In genomic region chr1:92360255-92360654, GRCm38 (mm10) we compare ENCODE assay signal across 9 mouse cellular contexts.
DNase-seq lines count a peak whose midpoint lies in the region; ATAC-seq lines count a peak whose summit lies in the region.
"Had no signal": no experiment of that assay in that cellular context is flagged by ENCODE, and none has a peak within 500 bp of the region (broad histone marks: within the 10 kb centered on the region; RNA-seq: fewer than 3 reads in every experiment).

No protein-coding gene starts in this region.

- H3K4me3 ChIP-seq in kidney, embryonic 15.5 days (replicated peaks): no peak overlapping the region
- H3K4me3 ChIP-seq in hindbrain, embryonic 13.5 days: no peak overlapping the region
- H3K4me3 ChIP-seq: myocyte had no signal

- ATAC-seq in kidney, embryonic 15.5 days (replicated peaks; ENCODE audit: low FRiP score): no peak
- ATAC-seq in hindbrain, embryonic 13.5 days (ENCODE audit: low FRiP score): no peak

- 16% methylated on average over 7 of the region's 7 CpGs for WGBS in kidney, embryonic 15.5 days
- WGBS in hindbrain, embryonic 13.5 days: 16% methylated on average over 7 of the region's 7 CpGs

- H3K27me3 ChIP-seq in kidney, embryonic 15.5 days: no peaks in the 10 kb centered on the region
- H3K27me3 ChIP-seq in hindbrain, embryonic 13.5 days: 0 out of 2 replicates have a peak, but pooled peaks cover 2% of the 10 kb centered on the region

- no peak overlapping the region for H3K4me2 ChIP-seq in kidney, embryonic 15.5 days
- no peak overlapping the region for H3K4me2 ChIP-seq in hindbrain, embryonic 13.5 days

- intact Hi-C loops in left cerebral cortex, postnatal 4 days (cut with DNase I): loop anchor here (10.0 kb wide), 1 partner anchor 175 kb away; no protein-coding TSS in a partner anchor

- no peaks in the 10 kb centered on the region for H3K9me3 ChIP-seq in kidney, embryonic 15.5 days (replicated peaks)
- no peaks in the 10 kb centered on the region for H3K9me3 ChIP-seq in hindbrain, embryonic 13.5 days

- no peak overlapping the region for H3K9ac ChIP-seq in kidney, embryonic 15.5 days
- H3K9ac ChIP-seq in hindbrain, embryonic 13.5 days: no peak overlapping the region

- peaks cover 2% of the 10 kb centered on the region; the same call in 1 of the 2 replicates for H3K4me1 ChIP-seq in kidney, embryonic 15.5 days
- peaks cover 24% of the 10 kb centered on the region for H3K4me1 ChIP-seq in hindbrain, embryonic 13.5 days (replicated peaks)

- no peak overlapping the region for H3K27ac ChIP-seq in kidney, embryonic 15.5 days
- H3K27ac ChIP-seq in hindbrain, embryonic 13.5 days: 0 out of 2 replicates have a peak overlapping the region, but pooled peaks have one; percentile 85

- no peaks in the 10 kb centered on the region for H3K36me3 ChIP-seq in kidney, embryonic 15.5 days
- no peaks in the 10 kb centered on the region for H3K36me3 ChIP-seq in hindbrain, embryonic 13.5 days

- peak; percentile 67 for DNase-seq in kidney, adult 18-20 months
- peak; percentile 81 for DNase-seq in ZHBTc4 (ENCODE audit: low read depth, low spot score)
- peak; percentile 84 to 91 for DNase-seq in cerebellum, postnatal 14 days
- peak; percentile 75 for DNase-seq in left cerebral cortex, postnatal 4 days
- peak; percentile 65 for DNase-seq in ovary, postnatal 36 days (ENCODE audit: low spot score)
- DNase-seq in urinary bladder, postnatal 25 days (ENCODE audit: low spot score): peak; percentile 69
